Mouse (Mus musculus): ENCODE results near the gene Ten1.

DNA sequence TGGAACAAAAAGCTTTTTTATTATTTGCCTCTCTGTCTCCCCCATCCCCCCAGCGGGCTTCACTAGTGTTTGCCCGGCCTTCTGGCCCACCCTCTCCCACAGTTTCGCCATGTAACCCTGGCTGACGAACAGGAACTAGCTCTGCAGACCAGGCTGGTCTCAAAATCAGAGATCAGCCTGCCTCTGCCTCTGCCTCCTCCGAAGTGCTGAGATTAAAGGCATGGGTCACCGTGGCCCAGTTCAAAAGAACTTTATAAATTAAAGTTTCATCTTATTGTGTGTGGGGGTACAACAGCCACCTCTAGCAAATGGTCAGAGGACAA, 1.1 kb upstream of the Ten1 start:
- TF ChIP-seq CTCF (IDR thresholded peaks at IDR 0.05; ENCODE audit: low read depth, low read length) (no peak), GATA1 (IDR thresholded peaks at IDR 0.05; ENCODE audit: borderline replicate concordance, low read length) (no peak), TAL1 (conservative IDR thresholded peaks at IDR 0.05; ENCODE audit: low read depth, low read length) (no peak), GATA2 (IDR thresholded peaks at IDR 0.05; ENCODE audit: borderline replicate concordance, low read depth, low read length) (no peak), POLR2AphosphoS5 (IDR thresholded peaks at IDR 0.05; ENCODE audit: insufficient replicate concordance, low read depth, low read length) (no peak)
